Mouse (Mus musculus) induced T-regulatory cell, adult 2 months (primary cell): ENCODE data around the gene Klk8.
A peak's percentile ranks its signal among the peaks of the same experiment; 100 is the strongest.

ENCODE experiments used
- DNase-seq: peaks from one replicate; pipeline ENCODE4 v3.0.0-alpha.2; 2012; ENCODE audit warnings: low read depth

Klk8 gene

GRCm38 (mm10) chr7:43791591-43791990, 5.8 kb upstream of the Klk8 start, which contains the start of gene Klk9:
Gene Klk9, plus strand, starts transcription at chr7:43791891.
- no peak for DNase-seq

GRCm38 (mm10) chr7:43796355-43796754, 1.0 kb upstream of the Klk8 start:
- no peak for DNase-seq

DNA sequence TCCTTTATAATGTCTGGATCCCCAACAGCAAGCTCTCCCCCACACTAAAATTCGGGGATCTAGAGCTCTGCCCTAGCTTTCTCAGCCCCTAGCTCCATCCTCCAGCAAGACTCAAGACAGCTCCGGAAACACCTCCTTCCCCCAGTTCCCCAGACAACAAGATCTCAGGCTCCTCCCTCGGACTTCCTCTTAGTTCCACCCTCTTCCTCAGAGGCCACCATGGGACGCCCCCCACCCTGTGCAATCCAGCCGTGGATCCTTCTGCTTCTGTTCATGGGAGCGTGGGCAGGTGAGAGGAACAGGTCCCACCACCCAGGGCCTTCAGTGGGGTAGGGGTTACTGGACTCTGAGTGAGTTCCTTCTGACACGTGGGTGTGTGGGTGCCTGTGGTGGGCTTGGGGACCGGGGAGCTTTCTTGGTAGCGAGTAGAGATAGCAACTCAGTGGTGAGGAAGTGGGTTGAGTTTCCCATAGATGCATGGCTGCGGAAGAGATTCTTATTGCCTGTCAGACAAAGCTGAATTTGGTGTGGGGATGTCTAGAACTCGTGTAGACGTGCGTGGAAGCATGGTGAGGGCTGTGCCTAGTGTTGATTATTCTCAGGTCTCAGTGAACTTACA, 576 bp downstream of the Klk8 start:
- DNase-seq, result peak; percentile 74

GRCm38 (mm10) chr7:43799876-43800275, 2.5 kb downstream of the Klk8 start:
- DNase-seq, result no peak

- DNase-seq, result no peak
Observed at GRCm38 (mm10) chr7:43810994-43811393, 13.6 kb downstream of the Klk8 start, which contains the start of gene Klk7. Gene Klk7, plus strand, starts transcription at chr7:43811294.

DNA sequence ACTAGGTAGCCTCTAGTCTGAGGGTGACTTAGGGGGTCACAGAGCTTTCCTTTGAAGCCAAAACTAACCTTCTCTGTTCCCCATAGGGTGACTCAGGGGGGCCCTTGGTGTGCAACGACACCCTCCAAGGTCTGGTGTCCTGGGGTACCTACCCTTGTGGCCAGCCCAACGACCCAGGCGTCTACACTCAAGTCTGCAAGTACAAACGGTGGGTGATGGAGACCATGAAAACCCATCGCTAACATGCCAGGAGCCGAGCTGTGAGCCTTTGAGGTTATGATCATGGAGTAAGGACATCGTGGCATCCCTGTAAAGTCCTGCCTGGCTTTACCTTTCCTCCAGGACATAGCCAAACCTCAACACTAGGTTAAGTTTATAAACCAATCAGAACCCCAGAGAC, 17.8 kb downstream of the Klk8 start:
- DNase-seq, result no peak

- no peak for DNase-seq
Observed at GRCm38 (mm10) chr7:43816746-43817145, 19.4 kb downstream of the Klk8 start.

- DNase-seq, result no peak
Observed at GRCm38 (mm10) chr7:43821581-43821980, 24.2 kb downstream of the Klk8 start.

- no peak for DNase-seq
Observed at GRCm38 (mm10) chr7:43824199-43824598, 26.8 kb downstream of the Klk8 start, which contains the start of gene Klk6. Gene Klk6, plus strand, starts transcription at chr7:43824499.

- no peak for DNase-seq
Observed at GRCm38 (mm10) chr7:43826056-43826455, 28.7 kb downstream of the Klk8 start.

- DNase-seq, result no peak
Observed at GRCm38 (mm10) chr7:43827706-43828105, 30.3 kb downstream of the Klk8 start.

- DNase-seq, result no peak
Observed at GRCm38 (mm10) chr7:43829006-43829405, 31.6 kb downstream of the Klk8 start.

GRCm38 (mm10) chr7:43841701-43842100, 44.3 kb downstream of the Klk8 start, which contains the start of gene Klk5:
Gene Klk5, plus strand, starts transcription at chr7:43841971.
- DNase-seq, result no peak

DNA sequence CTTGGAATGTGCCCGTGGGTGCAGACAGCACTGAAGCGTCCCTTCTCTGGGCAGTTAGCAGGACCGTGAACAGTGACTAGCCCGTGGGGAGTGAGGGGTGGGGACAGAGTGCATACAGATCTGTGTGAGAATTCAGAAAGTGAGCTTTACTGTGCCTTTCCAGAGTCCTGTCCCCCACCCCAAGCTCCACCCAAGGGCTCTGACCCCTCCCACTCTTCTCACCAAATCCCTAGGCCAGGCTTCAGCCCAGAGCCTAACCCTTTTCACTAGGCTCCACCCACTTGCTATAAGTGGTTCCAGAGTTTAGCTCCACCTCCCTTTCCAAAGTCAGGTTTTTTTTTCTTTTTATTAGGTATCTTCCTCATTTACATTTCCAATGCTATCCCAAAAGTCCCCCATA, 46.4 kb downstream of the Klk8 start:
- DNase-seq, result no peak

DNA sequence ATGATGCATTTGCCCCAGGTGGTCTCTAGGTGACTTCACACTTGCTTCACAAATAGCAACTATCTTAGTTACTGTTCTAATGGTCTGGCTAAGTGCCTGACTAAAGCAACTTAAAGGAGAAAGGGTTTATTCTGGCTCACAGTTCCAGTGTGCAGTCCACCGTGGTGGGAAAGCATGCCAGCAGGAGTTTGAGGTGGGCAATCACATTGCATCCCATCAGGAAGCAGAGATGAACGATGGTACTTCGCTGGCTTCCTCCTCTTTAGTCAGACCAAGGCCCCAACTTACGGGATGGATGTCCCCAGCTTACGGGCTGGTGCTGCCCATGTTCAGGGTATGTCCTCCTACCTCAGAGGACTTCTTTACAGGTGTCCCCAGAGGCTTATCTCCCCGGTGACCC, 54.2 kb downstream of the Klk8 start:
- no peak for DNase-seq
